ENCODE assay signal across 22 mouse cellular contexts in genomic region chr6:17611352-17612010, GRCm38 (mm10). TPM values are rescaled to one million over a fixed set of nuclear protein-coding genes. Genes with fewer than 3 reads are reported as not detected.
DNase-seq lines count a peak whose midpoint lies in the region; ATAC-seq and TF ChIP-seq lines count a peak whose summit lies in the region.
"Had no signal": no experiment of that assay in that cellular context is flagged by ENCODE, and none has a peak within 500 bp of the region (broad histone marks: within the 10 kb centered on the region; RNA-seq: fewer than 3 reads in every experiment).

No protein-coding gene starts in this region.

- no peak overlapping the region for H3K4me2 ChIP-seq in lung, postnatal 0 days (replicated peaks; ENCODE audit: low read depth, low read length)
- H3K4me2 ChIP-seq: heart, embryonic 12.5 days; hindbrain, embryonic 13.5 days; limb, embryonic 13.5 days had no signal

- no peak overlapping the region for H3K27ac ChIP-seq in lung, postnatal 0 days (ENCODE audit: low read length)
- peak overlapping the region; percentile 79 for H3K27ac ChIP-seq in bone marrow macrophage, adult 2 months (ENCODE audit: insufficient read depth, low read depth, low read length)
- peak overlapping the region; percentile 79 for H3K27ac ChIP-seq in macrophage
- H3K27ac ChIP-seq: embryonic facial prominence, embryonic 10.5 days; hindbrain, embryonic 13.5 days; limb, embryonic 13.5 days had no signal

- DNase-seq in lung, postnatal 0 days (ENCODE audit: low spot score): peak; percentile 33
- no peak for DNase-seq in lung, postnatal 10 days
- DNase-seq in splenic B cell, adult 2 months (ENCODE audit: low read depth, low spot score): peak; percentile 53
- DNase-seq in ovary, postnatal 36 days (ENCODE audit: low spot score): no peak
- no peak for DNase-seq in natural killer cell, adult 2 months (ENCODE audit: low spot score in 2 of 2)
- DNase-seq: adrenal gland, postnatal 14 days; cerebellum, adult 18-20 months; cerebellum, postnatal 36 days; heart, adult 11 months; heart, postnatal 14 days; kidney, adult 8-10 months; kidney, postnatal 36 days; lung, adult 2 months; thymus, adult 2 months had no signal

- TF ChIP-seq CTCF in lung, postnatal 0 days (IDR thresholded peaks at IDR 0.05): no peak
- no peak for TF ChIP-seq CTCF in bone marrow macrophage, adult 2 months (IDR thresholded peaks at IDR 0.05; ENCODE audit: low read depth, low read length)

- H3K4me3 ChIP-seq in lung, postnatal 0 days (ENCODE audit: low read depth, low read length): no peak overlapping the region
- H3K4me3 ChIP-seq in bone marrow macrophage, adult 2 months (ENCODE audit: insufficient read depth, low read length): peak overlapping the region; percentile 27
- H3K4me3 ChIP-seq in macrophage (ENCODE audit: inconsistent target): peak overlapping the region; percentile 5; the same call in 1 of the 2 replicates
- H3K4me3 ChIP-seq: embryonic facial prominence, embryonic 10.5 days; heart, embryonic 12.5 days; hindbrain, embryonic 13.5 days; limb, embryonic 13.5 days had no signal

- 74% methylated on average over 11 of the region's 11 CpGs for WGBS in lung, postnatal 0 days
- WGBS in macrophage (ENCODE audit: missing documents): 1% methylated on average over 11 of the region's 11 CpGs

- TF ChIP-seq POLR2A in bone marrow macrophage, adult 2 months (IDR thresholded peaks at IDR 0.05; ENCODE audit: borderline replicate concordance, low read depth, low read length): no peak

- no peaks in the 10 kb centered on the region for H3K79me2 ChIP-seq in macrophage (ENCODE audit: inconsistent target)

- H3K9ac ChIP-seq in lung, postnatal 0 days (replicated peaks; ENCODE audit: low read depth): no peak overlapping the region
- H3K9ac ChIP-seq: heart, embryonic 12.5 days; hindbrain, embryonic 13.5 days; limb, embryonic 13.5 days had no signal

- H3K4me1 ChIP-seq in lung, postnatal 0 days (ENCODE audit: insufficient read depth, low read depth, low read length): no peaks in the 10 kb centered on the region
- peaks cover 22% of the 10 kb centered on the region for H3K4me1 ChIP-seq in bone marrow macrophage, adult 2 months (ENCODE audit: control insufficient read depth, insufficient read depth, low read length)
- H3K4me1 ChIP-seq: embryonic facial prominence, embryonic 10.5 days; heart, embryonic 12.5 days; hindbrain, embryonic 13.5 days had no signal

- H3K27me3 ChIP-seq in lung, postnatal 0 days (replicated peaks; ENCODE audit: insufficient read depth, low read length): no peaks in the 10 kb centered on the region
- no peaks in the 10 kb centered on the region for H3K27me3 ChIP-seq in splenic B cell, adult 2 months (ENCODE audit: control insufficient read depth, insufficient read depth, low read length, poor library complexity, severe bottlenecking)
- H3K27me3 ChIP-seq: heart, embryonic 12.5 days; hindbrain, embryonic 13.5 days; Patski had no signal

- H3K9me3 ChIP-seq in lung, postnatal 0 days (ENCODE audit: low read length): no peaks in the 10 kb centered on the region
- H3K9me3 ChIP-seq: embryonic facial prominence, embryonic 10.5 days; heart, embryonic 12.5 days; limb, embryonic 13.5 days had no signal

- ATAC-seq in lung, postnatal 0 days: no peak
- ATAC-seq: midbrain, embryonic 16.5 days; Patski had no signal

- no peak for TF ChIP-seq EP300 in lung, postnatal 0 days (IDR thresholded peaks at IDR 0.05)

- no peaks in the 10 kb centered on the region for H3K36me3 ChIP-seq in lung, postnatal 0 days (ENCODE audit: insufficient read depth, low read length)
- H3K36me3 ChIP-seq in macrophage (ENCODE audit: inconsistent target): no peaks in the 10 kb centered on the region
- H3K36me3 ChIP-seq in splenic B cell, adult 2 months (ENCODE audit: control insufficient read depth, insufficient read depth, low read length, poor library complexity, severe bottlenecking): no peaks in the 10 kb centered on the region
- H3K36me3 ChIP-seq: embryonic facial prominence, embryonic 10.5 days; heart, embryonic 12.5 days; hindbrain, embryonic 13.5 days; limb, embryonic 13.5 days had no signal

RNA-seq across cellular contexts. Expression of gene Capza2, which starts 24.6 kb away (rescaled TPM):
- 198 and 202 TPM in 2 replicates for polyA plus RNA-seq in lung, postnatal 0 days (2015; fragmentation: Nextera tagmentation; extraction: Ambion mirVana)
- 468 and 474 TPM in 2 replicates for polyA plus RNA-seq in bone marrow macrophage, adult 2 months (2012; ENCODE audit: insufficient read depth, insufficient read length, missing spikeins)
- 100 to 1,000 TPM; 169 to 585 (median 381) TPM for total RNA-seq in macrophage (2018; cell fraction: chromatin; rRNA removed)
- total RNA-seq in macrophage (2018; cell fraction: cytosol; rRNA removed): 100 to 1,000 TPM; 319 to 575 (median 479) TPM
- 100 to 1,000 TPM; 190 to 542 (median 371) TPM for total RNA-seq in macrophage (2018; cell fraction: nucleus; rRNA removed)
- 409 to 700 TPM (median 427 TPM) in 3 replicates for polyA plus RNA-seq in macrophage (2018)

Comparison
In these comparisons a context has a peak if more than half of its experiments do, and no peak if none do; other contexts are left out.
1. DNase-seq: peak in lung, postnatal 0 days (single experiment) and splenic B cell, adult 2 months (single experiment); none in lung, postnatal 10 days (single experiment), ovary, postnatal 36 days (single experiment) and natural killer cell, adult 2 months (0 of 2).